Mouse (Mus musculus) intestine, postnatal 0 days (tissue): ENCODE measurements at regions not wholly inside any gene's neighbourhood (a gene's known extent, or its start where the extent isn't known, plus 50 kb on each side); places are given as distances from the start of the nearest gene placed in this dataset.
A peak's percentile ranks its signal among the peaks of the same experiment; 100 is the strongest.
"Not testable (repeated sequence)": the region's sequence is repeated elsewhere in the genome, so short reads cannot be mapped to it uniquely, and the experiment has no call there.

Source experiments
- ATAC-seq: fragments of 200-750 bp; cut with Nextera tagmentation; 2 replicates; pipeline ENCODE4 v1.8.0; 2017; ENCODE audit warnings: mild to moderate bottlenecking, moderate TSS enrichment, moderate library complexity
- H3K27ac ChIP-seq: fragments of 300-500 bp; sonication (generic); 2 replicates; pipeline ENCODE4 v1.5.1; 2014; ENCODE audit warnings: mild to moderate bottlenecking, low read depth, low read length, moderate library complexity
- H3K27me3 ChIP-seq: fragments of 300-500 bp; sonication (generic); replicated peaks from 2 replicates; pipeline ENCODE4 v1.6.1; 2014; ENCODE audit warnings: low read length, mixed read lengths; ENCODE audit not compliant: control insufficient read depth, insufficient read depth
- H3K36me3 ChIP-seq: fragments of 300-500 bp; sonication (generic); 2 replicates; pipeline ENCODE4 v1.6.1; 2014; ENCODE audit warnings: mild to moderate bottlenecking, moderate library complexity; ENCODE audit not compliant: control insufficient read depth, insufficient read depth
- H3K4me1 ChIP-seq: fragments of 300-500 bp; sonication (generic); replicated peaks from 2 replicates; pipeline ENCODE4 v1.6.1; 2014; ENCODE audit warnings: antibody characterized with exemption, low read length, mixed read lengths; ENCODE audit not compliant: control insufficient read depth, insufficient read depth
- H3K4me2 ChIP-seq: fragments of 300-500 bp; sonication (generic); replicated peaks from 2 replicates; pipeline ENCODE4 v1.6.1; 2014; ENCODE audit warnings: low read depth, mild to moderate bottlenecking, moderate library complexity
- H3K4me3 ChIP-seq: fragments of 300-500 bp; sonication (generic); 2 replicates; pipeline ENCODE4 v1.5.1; 2014; ENCODE audit warnings: low read depth, low read length
- H3K9ac ChIP-seq: fragments of 300-500 bp; sonication (generic); 2 replicates; pipeline ENCODE4 v1.6.1; 2014; ENCODE audit warnings: mild to moderate bottlenecking, low read depth, low read length
- H3K9me3 ChIP-seq: fragments of 300-500 bp; sonication (generic); 2 replicates; pipeline ENCODE4 v1.6.1; 2016; ENCODE audit warnings: mixed run types; ENCODE audit not compliant: control insufficient read depth
- CTCF ChIP-seq: sonication (generic); IDR thresholded peaks from 2 replicates; pipeline ENCODE4 v1.5.1; 2016; ENCODE audit warnings: low read depth, mild to moderate bottlenecking, control low read depth, antibody characterized with exemption, moderate library complexity
- WGBS: fragments of 180-500 bp; shearing (Covaris S2); extraction: QIAGEN DNeasy Blood & Tissue Kit; methylation state at CpG from one replicate; pipeline ENCODE4 v1.1.7; 2014; 5-methylcytosine and 5-hydroxymethylcytosine counted together

- WGBS, result 23% methylated on average over 3 of the region's 4 CpGs
- H3K4me1 ChIP-seq, H3K36me3 ChIP-seq, H3K9ac ChIP-seq, H3K27me3 ChIP-seq, H3K4me3 ChIP-seq, H3K9me3 ChIP-seq, H3K4me2 ChIP-seq, ATAC-seq, H3K27ac ChIP-seq: not testable (repeated sequence)
These were observed 74.0 kb upstream of the Zfp709 start for GRCm38 (mm10) chr8:71807788-71808187.

- H3K36me3 ChIP-seq, H3K9ac ChIP-seq, H3K4me3 ChIP-seq, H3K4me1 ChIP-seq, H3K27me3 ChIP-seq, H3K4me2 ChIP-seq, ATAC-seq, H3K27ac ChIP-seq, H3K9me3 ChIP-seq: not testable (repeated sequence)
- 85% methylated on average over 1 of the region's 1 CpGs for WGBS
These were observed 77.2 kb upstream of the Zfp709 start for GRCm38 (mm10) chr8:71804586-71804985.

GRCm38 (mm10) chr8:71802226-71802625 lies 76.7 kb upstream of the Fcho1 start:
- H3K27me3 ChIP-seq, H3K27ac ChIP-seq, H3K4me3 ChIP-seq, H3K4me2 ChIP-seq, H3K9ac ChIP-seq, H3K9me3 ChIP-seq, H3K36me3 ChIP-seq, H3K4me1 ChIP-seq: not testable (repeated sequence)
- ATAC-seq, result peak; percentile 43
- 77% methylated on average over 2 of the region's 2 CpGs for WGBS

- 14% methylated on average over 2 of the region's 9 CpGs for WGBS
- H3K4me1 ChIP-seq, H3K4me3 ChIP-seq, H3K27ac ChIP-seq, H3K36me3 ChIP-seq, H3K27me3 ChIP-seq, H3K9me3 ChIP-seq, H3K9ac ChIP-seq: not testable (repeated sequence)
- H3K4me2 ChIP-seq, result peak overlapping the region; percentile 40
- ATAC-seq, result peak; percentile 45; the same call in 1 of the 2 replicates
- TF ChIP-seq CTCF, result peak; percentile 23; the same call in 1 of the 2 replicates
These were observed 63.5 kb upstream of the Fcho1 start for GRCm38 (mm10) chr8:71789031-71789460.

GRCm38 (mm10) chr8:71780624-71781023 lies 55.1 kb upstream of the Fcho1 start:
- not testable (repeated sequence) for H3K36me3 ChIP-seq, H3K9me3 ChIP-seq, H3K27me3 ChIP-seq, ATAC-seq, H3K4me3 ChIP-seq, H3K27ac ChIP-seq, H3K4me1 ChIP-seq, H3K4me2 ChIP-seq, H3K9ac ChIP-seq
- 94% methylated on average over 9 of the region's 10 CpGs for WGBS

- H3K36me3 ChIP-seq, H3K9me3 ChIP-seq, H3K4me3 ChIP-seq, ATAC-seq, H3K27me3 ChIP-seq, H3K4me1 ChIP-seq, H3K9ac ChIP-seq, H3K4me2 ChIP-seq, H3K27ac ChIP-seq: not testable (repeated sequence)
- WGBS, result 76% methylated on average over 2 of the region's 4 CpGs
These were observed 54.3 kb upstream of the Fcho1 start for GRCm38 (mm10) chr8:71779824-71780223.

GRCm38 (mm10) chr8:71779380-71779779 lies 53.9 kb upstream of the Fcho1 start:
- not testable (repeated sequence) for H3K9me3 ChIP-seq, H3K36me3 ChIP-seq, H3K27me3 ChIP-seq, H3K4me2 ChIP-seq, H3K9ac ChIP-seq, H3K4me1 ChIP-seq, H3K4me3 ChIP-seq, ATAC-seq, H3K27ac ChIP-seq
- 92% methylated on average over 5 of the region's 5 CpGs for WGBS
